Mouse (Mus musculus) CD4-positive helper T cell, adult 2 months (primary cell): ENCODE measurements around the gene 1110032F04Rik.
"Not testable (repeated sequence)": the region's sequence is repeated elsewhere in the genome, so short reads cannot be mapped to it uniquely, and the experiment has no call there.

Source experiments
- DNase-seq: peaks from one replicate; pipeline ENCODE4 v3.0.0-alpha.2; 2012; ENCODE audit warnings: low read depth, missing footprints, low spot score

1110032F04Rik gene

GRCm38 (mm10) chr3:68869211-68869690, at the start of gene 1110032F04Rik:
Gene 1110032F04Rik, plus strand, starts transcription at chr3:68869586.
- peak; percentile 61 for DNase-seq

GRCm38 (mm10) chr3:68821406-68821805, 48.0 kb upstream of the 1110032F04Rik start:
- no peak for DNase-seq

DNA sequence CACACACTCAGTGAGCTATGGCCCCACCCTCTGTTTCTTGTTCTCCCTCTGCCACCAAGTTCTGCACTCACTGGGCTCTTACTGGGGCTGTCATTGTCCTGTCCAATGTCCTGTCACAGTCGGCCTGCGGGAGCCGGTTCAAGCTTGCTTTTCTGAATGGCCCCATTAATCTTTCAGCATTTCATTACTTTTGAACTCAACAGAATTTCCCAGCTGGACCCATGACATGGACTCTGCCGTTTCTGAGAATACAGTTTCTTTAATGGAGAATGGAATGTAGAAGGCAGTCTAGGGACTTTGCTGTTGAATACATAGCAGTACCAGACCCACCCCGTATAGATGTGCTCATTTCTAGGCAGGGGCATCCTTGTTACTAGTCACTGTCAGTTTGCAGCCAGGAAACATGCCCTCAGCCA, 47.5 kb upstream of the 1110032F04Rik start:
- DNase-seq = no peak

- no peak for DNase-seq
Observed at GRCm38 (mm10) chr3:68823876-68824764, 45.3 kb upstream of the 1110032F04Rik start.

DNA sequence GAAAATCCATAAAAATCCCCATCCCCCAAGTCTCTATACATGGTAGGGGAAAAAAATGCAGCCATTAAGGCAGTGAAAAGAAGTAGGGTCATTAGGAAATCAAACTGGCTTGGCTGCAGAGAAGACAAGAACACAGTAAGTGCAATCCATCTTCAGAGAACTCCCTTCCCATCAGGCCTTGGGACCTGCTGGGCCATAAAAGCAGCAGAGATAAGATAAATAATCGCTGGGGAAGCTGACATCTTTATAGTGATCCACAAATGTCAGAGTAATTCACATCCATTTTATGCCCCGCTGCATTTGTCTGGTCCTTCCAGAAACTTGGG, 44.7 kb upstream of the 1110032F04Rik start:
- no peak for DNase-seq

DNA sequence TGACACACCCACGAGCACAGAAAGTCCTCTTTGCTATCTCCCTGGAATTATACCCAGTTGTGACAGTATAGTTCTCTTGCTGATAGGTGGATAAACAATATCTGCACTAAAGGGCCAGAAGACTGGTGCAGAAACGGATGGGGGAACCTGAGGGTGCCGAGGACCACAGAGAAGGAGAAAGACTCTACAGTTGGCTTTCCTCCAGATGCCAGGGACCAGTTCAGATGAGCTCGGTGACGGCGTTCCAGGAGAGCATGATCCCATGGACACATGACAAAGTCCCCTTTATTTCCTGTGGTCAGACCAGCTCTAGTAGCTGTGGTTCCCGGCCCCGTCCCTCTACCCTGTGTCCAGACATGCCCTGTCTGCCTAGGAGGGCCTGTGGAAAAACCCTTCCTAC, 44.2 kb upstream of the 1110032F04Rik start:
- no peak for DNase-seq

DNA sequence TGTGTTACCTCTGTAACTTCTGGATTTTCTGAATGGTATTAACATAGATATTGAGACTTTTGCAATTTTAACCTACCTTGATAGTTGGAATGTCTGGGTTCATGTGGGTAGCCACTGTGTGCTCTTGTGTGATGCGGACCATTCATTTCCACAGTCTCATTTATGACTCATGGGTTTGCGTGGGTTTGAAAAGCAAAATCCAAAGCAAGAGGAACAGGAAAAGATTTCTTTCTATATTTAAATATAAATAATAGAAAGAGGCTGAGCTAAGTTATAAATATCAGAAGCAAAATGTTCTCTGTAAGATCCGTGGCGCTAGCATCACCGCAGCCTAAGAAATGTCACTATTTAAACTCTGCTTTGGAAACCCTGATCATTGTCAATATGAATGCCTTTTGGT, 41.7 kb upstream of the 1110032F04Rik start:
- no peak for DNase-seq

DNA sequence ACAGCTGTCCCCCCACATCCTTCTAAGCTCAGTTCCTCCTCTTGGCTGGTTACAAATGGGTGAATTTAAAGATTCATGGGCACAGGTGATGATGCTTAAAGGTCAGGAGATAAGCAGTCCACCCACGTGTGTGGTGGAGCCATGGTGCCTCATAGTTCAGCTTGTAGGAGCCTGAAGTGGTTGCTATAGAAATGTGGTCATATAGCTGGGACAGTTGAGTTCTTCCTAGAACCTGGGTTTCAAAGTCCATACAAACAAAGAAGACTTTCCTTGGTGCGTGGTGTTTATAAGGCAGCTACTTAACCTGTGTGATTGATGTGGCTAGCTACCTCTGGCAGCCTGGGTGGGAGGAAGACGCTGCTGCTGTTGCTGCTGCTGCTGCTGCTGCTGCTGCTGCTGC, 39.4 kb upstream of the 1110032F04Rik start:
- peak; percentile 52 for DNase-seq

DNA sequence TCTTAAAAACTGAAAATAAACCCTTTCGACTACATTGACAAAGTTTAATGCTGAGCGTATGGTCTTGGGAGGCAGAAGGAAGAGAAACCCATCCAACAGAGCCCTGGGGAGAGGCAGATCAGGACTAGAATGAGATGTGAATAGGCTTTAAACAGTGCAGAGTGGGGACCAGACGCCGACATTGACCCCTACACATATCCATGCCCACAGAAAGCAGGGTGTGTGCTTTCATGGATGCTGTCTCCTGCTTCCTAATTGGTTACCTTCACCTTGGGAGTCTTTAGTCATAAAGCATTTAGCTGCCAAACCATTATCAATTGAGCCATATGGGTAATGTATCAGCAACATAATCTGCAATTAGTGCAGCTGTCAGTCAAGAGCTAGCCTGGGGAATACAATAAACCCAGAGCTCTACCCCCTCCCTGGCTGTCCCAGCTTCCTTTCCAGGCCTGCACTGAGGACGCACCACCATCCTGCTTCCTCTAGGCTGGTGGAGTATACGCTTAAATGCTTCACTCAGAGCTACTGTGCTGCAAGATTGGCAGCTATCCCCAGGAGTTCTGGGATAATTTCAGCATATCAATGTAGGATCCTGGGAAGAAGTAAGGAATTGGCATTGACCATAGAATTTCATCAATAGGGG, 32.4 kb upstream of the 1110032F04Rik start:
- no peak for DNase-seq

DNA sequence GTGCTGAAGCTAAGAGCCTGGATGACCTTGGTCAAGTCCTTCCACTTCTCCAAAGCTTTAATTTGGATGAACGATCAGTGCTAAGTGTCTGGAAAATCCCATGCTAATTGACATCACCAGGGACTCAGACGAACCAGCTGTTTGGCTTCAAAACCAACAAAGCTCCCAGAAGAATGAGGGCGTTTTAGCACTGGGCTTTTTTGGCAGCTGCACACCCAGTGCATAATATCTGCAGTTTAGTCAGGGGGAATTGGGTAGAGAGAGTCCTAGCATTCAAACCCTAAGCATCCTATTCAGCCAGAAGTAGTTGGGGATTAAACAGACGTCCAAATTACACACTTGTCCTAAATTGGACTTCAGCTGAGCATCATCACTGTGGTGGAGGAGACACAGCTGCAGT, 29.2 kb upstream of the 1110032F04Rik start:
- DNase-seq = no peak

- DNase-seq = no peak
Observed at GRCm38 (mm10) chr3:68844025-68844424, 25.4 kb upstream of the 1110032F04Rik start.

DNA sequence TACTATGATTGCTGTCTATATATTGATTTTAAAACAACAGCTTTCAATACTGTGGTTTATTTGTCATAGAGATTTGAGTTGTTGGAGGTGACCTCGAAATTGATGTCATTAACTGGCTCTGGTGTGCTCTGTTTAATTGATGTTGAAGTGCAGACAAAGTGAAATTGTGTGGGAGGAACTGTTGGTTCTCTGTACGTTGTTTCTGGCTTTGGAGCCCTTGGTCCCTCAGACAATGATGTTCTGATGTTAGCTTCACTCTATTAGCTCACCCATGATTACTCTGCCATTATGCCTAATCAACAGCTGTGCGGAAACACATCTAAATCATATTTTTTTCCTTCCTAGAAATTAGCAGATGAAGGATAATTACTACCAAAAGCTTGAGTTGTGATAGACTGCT, 21.1 kb upstream of the 1110032F04Rik start:
- no peak for DNase-seq

DNA sequence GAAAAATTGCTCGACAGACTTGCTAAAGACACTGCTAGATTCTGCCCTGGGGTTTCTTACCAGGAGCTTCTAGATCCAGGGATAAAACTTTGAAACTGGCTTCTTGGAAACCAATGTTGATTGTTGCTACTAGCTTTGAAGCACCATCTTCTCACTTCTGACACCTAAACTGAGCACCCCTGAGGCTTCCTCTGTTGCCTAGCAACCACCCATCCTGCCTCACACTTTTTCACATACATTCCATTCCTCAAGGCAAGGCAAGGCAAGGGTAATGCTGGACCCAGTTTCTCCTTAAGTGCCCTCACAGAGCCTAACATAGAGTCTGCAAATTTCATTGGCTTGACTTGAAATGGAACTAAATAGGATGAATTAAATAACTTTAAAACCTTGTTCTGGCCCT, 17.0 kb upstream of the 1110032F04Rik start:
- DNase-seq = no peak

GRCm38 (mm10) chr3:68869691-68870567, 543 bp downstream of the 1110032F04Rik start:
- DNase-seq = peak; percentile 36

DNA sequence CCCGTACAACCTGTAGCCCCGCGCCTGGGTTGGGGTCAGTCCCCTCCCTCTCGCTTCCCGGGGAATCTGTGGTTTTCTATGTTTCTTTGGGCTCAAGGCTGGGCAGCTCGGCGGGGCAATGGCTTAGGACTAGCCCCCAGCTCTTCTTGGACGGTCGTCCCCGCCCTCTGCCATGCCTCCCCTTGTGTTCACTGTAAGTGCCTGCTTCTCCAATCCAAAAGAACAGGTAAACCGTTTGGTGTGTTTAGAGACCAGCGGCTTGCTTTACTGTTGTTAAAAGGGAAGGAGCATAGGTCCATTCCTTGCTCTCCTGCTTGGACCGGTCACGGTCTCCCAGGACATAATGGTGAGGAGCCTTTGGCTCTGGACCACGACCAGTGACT, 1.2 kb downstream of the 1110032F04Rik start:
- DNase-seq = no peak

- DNase-seq = no peak
Observed at GRCm38 (mm10) chr3:68874079-68874478, 4.7 kb downstream of the 1110032F04Rik start.

GRCm38 (mm10) chr3:68886845-68887244, 17.5 kb downstream of the 1110032F04Rik start:
- DNase-seq = no peak

DNA sequence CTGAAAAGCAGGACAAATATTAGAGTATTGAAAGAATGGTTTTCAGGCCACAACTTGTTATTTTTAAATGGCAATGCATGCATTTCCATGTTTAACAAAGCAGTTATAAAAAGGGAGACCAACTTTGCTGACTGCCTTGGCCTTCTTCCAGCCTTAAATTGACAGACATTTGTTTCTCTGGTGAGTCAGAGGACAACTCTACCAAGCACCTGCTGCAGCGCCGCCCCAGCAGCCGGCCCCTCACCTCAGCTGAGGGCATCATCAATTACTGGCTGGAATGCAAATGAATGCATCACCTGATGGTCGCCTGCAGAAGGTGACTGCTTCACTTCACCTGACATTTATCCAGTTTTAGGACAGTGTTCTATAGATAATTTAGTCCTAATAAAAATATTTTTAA, 26.0 kb downstream of the 1110032F04Rik start:
- DNase-seq = no peak

DNA sequence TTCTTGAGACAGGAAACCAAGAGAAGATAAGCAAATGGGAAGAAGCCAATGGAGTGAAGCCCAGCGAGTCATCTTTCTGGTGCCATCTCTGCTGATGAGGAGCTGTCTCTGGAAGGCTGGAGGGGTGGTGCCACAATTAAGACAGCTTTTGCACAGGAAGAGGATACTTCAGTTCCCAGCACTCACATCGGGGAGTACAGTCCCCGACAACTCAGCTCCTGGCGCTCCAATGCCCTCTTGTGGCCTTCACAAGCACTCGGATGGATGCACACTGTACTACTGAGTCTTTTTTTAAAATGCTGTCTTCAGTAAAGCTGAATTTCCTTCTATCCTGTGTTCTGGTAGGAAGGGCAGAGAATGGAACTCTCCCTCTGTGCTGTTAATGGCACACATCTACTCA, 27.8 kb downstream of the 1110032F04Rik start:
- DNase-seq = no peak

DNA sequence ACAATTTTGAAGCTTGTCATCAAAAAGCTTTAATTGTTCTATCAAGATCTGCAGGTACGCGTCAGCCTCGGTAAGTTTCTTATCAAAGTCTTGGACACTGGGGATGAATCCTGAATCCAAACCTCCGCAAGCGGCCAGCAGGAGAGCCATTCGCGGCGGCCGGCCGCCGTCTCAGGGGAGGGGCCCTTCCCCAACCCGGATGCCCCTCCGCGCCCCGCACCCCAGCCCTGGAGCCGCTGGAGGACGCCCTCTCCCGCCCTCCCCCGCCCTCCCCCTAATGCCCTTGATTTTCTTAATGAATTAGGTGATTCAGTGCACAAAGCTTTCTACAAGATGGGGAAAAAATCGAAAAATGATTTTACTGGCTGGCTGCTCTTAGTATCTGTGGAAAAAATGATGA, 33.2 kb downstream of the 1110032F04Rik start:
- DNase-seq = not testable (repeated sequence)

GRCm38 (mm10) chr3:68904902-68905778, 35.8 kb downstream of the 1110032F04Rik start:
- DNase-seq = no peak
